Mouse (Mus musculus) inflammation-experienced regulatory T-cells, adult 16 weeks (primary cell): ENCODE data around the gene Pla2g4d. TPM values are rescaled to one million over a fixed set of nuclear protein-coding genes. Genes with fewer than 3 reads are reported as not detected.

Experiments
- polyA plus RNA-seq: library from polyadenylated mRNA; unstranded; fragments of 100-300 nt; shearing (Covaris generic); gene quantifications from one replicate; pipeline ENCODE4 v1.2.1, GENCODE M21; 2017

Pla2g4d gene
- polyA plus RNA-seq, result not detected

GRCm38 (mm10) chr2:120288995-120289394, at the start of gene Pla2g4d:
Gene Pla2g4d (minus strand): TSS chr2:120289197.

GRCm38 (mm10) chr2:120313976-120314375, 25.0 kb upstream of the Pla2g4d start, which contains the start of gene Pla2g4f:
Gene Pla2g4f (minus strand): TSS chr2:120314165.

GRCm38 (mm10) chr2:120244679-120245420, 44.1 kb downstream of the Pla2g4d start, which contains the start of gene Pla2g4e:
Gene Pla2g4e (minus strand): TSS chr2:120245335.

Other genes with a start within 250 kb of the Pla2g4d start
- 9.1 TPM for gene Ehd4, start 134.6 kb downstream of the Pla2g4d start, polyA plus RNA-seq
- gene Pla2g4e, start 43.9 kb downstream of the Pla2g4d start, polyA plus RNA-seq, result not detected
- gene Pla2g4f, start 25.0 kb upstream of the Pla2g4d start, polyA plus RNA-seq, result 2.8 TPM
- 67.7 TPM for gene Vps39, start 63.9 kb upstream of the Pla2g4d start, polyA plus RNA-seq
- 34.5 TPM for gene Ganc, start 114.7 kb upstream of the Pla2g4d start, polyA plus RNA-seq
- gene Tmem87a, start 114.9 kb upstream of the Pla2g4d start, polyA plus RNA-seq, result 26.6 TPM
- gene Capn3, start 166.8 kb upstream of the Pla2g4d start, polyA plus RNA-seq, result 66.9 TPM